Mouse (Mus musculus) olfactory bulb, adult 2 months (tissue): ENCODE results near the gene Idh3a.

Experiments used
- CTCF ChIP-seq: fragments of 200-500 bp; IDR thresholded peaks from 2 replicates; pipeline ENCODE4 v1.5.1; 2012; ENCODE audit warnings: low read depth, mild to moderate bottlenecking, low read length, moderate library complexity; ENCODE audit not compliant: insufficient read depth
- POLR2A ChIP-seq: fragments of 200-500 bp; IDR thresholded peaks from 2 replicates; pipeline ENCODE4 v1.6.1; 2012; ENCODE audit warnings: mild to moderate bottlenecking, low read depth, low read length, moderate library complexity; ENCODE audit not compliant: insufficient read depth

GRCm38 (mm10) chr9:54628752-54629151 is 42.6 kb downstream of the Idh3a start:
- no peak for TF ChIP-seq POLR2A
- no peak for TF ChIP-seq CTCF
